Mouse (Mus musculus) cerebellum, adult 2 months (tissue): ENCODE measurements around the gene Tanc1. TPM values are rescaled to one million over a fixed set of nuclear protein-coding genes. Genes with fewer than 3 reads are reported as not detected.

Experiments
- DNase-seq, 2 experiments: peaks; one replicate each; pipeline ENCODE4 v3.0.0; 2021
- H3K27ac ChIP-seq: fragments of 200-500 bp; 2 replicates; pipeline ENCODE4 v1.5.1; 2012; ENCODE audit warnings: low read length, control low read depth, inconsistent platforms; ENCODE audit not compliant: insufficient read depth
- H3K27me3 ChIP-seq: fragments of 200-500 bp; 2 replicates; pipeline ENCODE4 v1.6.1; 2012; ENCODE audit warnings: inconsistent platforms, mild to moderate bottlenecking, low read length, moderate library complexity; ENCODE audit not compliant: control insufficient read depth, insufficient read depth
- H3K4me1 ChIP-seq: fragments of 200-500 bp; 2 replicates; pipeline ENCODE4 v1.6.1; 2011; ENCODE audit warnings: low read length; ENCODE audit not compliant: control insufficient read depth, insufficient read depth
- H3K4me3 ChIP-seq: fragments of 200-500 bp; replicated peaks from 2 replicates; pipeline ENCODE3; 2011; ENCODE audit warnings: mild to moderate bottlenecking, low read depth, low read length, control low read depth; ENCODE audit not compliant: insufficient read depth
- CTCF ChIP-seq: fragments of 200-500 bp; IDR thresholded peaks from 2 replicates; pipeline ENCODE4 v1.5.1; 2011; ENCODE audit warnings: low read depth, mild to moderate bottlenecking, control low read depth, low read length, moderate library complexity, borderline replicate concordance; ENCODE audit not compliant: insufficient read depth
- POLR2A ChIP-seq: fragments of 200-500 bp; IDR thresholded peaks from 2 replicates; pipeline ENCODE4 v1.6.1; 2011; ENCODE audit warnings: low read length, control low read depth, borderline replicate concordance; ENCODE audit not compliant: insufficient read depth
- WGBS: fragments of 180-500 bp; shearing (Covaris S2); methylation state at CpG from one replicate; pipeline ENCODE4 v1.1.7; 2018; 5-methylcytosine and 5-hydroxymethylcytosine counted together
- polyA plus RNA-seq: library from polyadenylated mRNA; depleted of rRNA; stranded (reverse); fragments of >200 nt; gene quantifications from 2 replicates; pipeline ENCODE4 v1.2.3, GENCODE M21; 2012

Tanc1 gene
- polyA plus RNA-seq, 1 experiment = 40.7 TPM

- H3K4me3 ChIP-seq = no peak overlapping the region
- 29% methylated on average over 17 of the region's 17 CpGs for WGBS
- DNase-seq = peak; percentile 61 to 78
Measured at GRCm38 (mm10) chr2:59628057-59628901, 16.4 kb downstream of the Tanc1 start.

DNA sequence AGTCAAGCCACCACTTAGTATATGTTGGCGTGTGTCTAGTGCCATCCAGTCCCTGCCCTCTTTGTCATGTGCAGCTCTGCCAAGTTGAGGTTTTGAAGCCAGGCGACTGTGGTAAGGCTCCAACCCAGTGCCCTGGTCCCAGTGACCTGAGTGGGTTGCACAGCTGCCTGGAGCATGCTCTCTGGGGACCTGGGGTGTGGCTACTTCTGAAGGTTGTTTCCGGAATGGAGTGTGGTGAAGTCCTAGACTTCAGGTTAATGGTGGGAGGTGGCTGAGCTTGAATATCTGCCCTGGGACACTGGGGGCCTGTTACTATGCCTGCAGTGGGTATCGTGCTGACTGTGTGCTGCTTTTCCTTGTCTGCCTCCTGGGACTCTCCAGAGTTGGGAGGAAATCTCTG lies 18.0 kb downstream of the Tanc1 start:
- DNase-seq = no peak
- TF ChIP-seq POLR2A = no peak
- TF ChIP-seq CTCF = no peak
- Histone ChIP-seq H3K27ac (no peak overlapping the region), H3K27me3 (no peaks in the 10 kb centered on the region), H3K4me3 (no peak overlapping the region), H3K4me1 (peaks cover 30% of the 10 kb centered on the region)
- 68% methylated on average over 4 of the region's 4 CpGs for WGBS

More at GRCm38 (mm10) chr2:59628057-59628901, 16.4 kb downstream of the Tanc1 start:
- TF ChIP-seq POLR2A = no peak
- TF ChIP-seq CTCF = no peak
- peaks cover 23% of the 10 kb centered on the region for H3K4me1 ChIP-seq
- no peaks in the 10 kb centered on the region for H3K27me3 ChIP-seq
- peak overlapping the region; percentile 75 for H3K27ac ChIP-seq

GRCm38 (mm10) chr2:59631406-59631805 lies 19.6 kb downstream of the Tanc1 start:
- no peak overlapping the region for H3K27ac ChIP-seq
- no peaks in the 10 kb centered on the region for H3K27me3 ChIP-seq
- WGBS = 73% methylated on average over 5 of the region's 5 CpGs
- DNase-seq = no peak
- TF ChIP-seq POLR2A (no peak), CTCF (no peak)
- H3K4me3 ChIP-seq = no peak overlapping the region
- H3K4me1 ChIP-seq = peaks cover 30% of the 10 kb centered on the region

DNA sequence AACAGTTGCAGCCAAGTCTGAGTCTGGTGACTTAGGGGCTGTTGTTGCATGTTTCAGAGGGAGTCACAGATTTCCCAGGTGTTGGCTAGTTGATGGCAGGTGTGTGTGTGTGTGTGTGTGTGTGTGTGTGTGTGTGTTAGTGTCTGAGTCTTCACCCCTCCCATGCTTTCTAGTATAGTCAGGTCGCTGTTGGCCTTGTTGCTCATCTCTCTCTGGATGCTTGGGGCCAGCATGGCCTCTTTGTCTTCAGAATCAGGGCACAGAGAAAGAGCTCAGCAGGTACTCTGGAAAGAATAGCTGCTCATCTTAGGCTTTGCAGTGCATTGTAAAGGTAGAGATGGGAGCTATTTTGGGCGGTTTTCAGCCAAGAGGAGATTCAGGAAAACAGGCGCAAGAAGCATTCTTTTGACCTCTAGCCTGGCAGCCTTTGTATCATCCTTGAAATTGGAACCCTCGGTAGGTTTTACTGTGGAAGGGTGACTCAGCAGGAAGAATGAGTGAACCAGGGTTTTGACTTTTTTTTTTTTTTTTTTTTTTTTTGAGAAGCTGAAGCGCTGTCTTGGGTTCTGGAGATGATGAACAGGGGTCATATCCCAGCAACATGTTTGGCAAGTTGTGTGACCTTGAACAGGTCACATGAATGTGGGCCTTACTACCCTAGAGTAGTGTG lies 22.1 kb downstream of the Tanc1 start:
- peak overlapping the region; percentile 84 for H3K27ac ChIP-seq
- peaks cover 10% of the 10 kb centered on the region for H3K4me1 ChIP-seq
- DNase-seq = peak in 1 of 2 experiments; percentile 45
- TF ChIP-seq POLR2A (no peak), CTCF (no peak)
- H3K27me3 ChIP-seq = no peaks in the 10 kb centered on the region
- no peak overlapping the region for H3K4me3 ChIP-seq
- 24% methylated on average over 5 of the region's 5 CpGs for WGBS

GRCm38 (mm10) chr2:59637040-59637785 lies 25.4 kb downstream of the Tanc1 start:
- WGBS = 93% methylated on average over 18 of the region's 18 CpGs
- TF ChIP-seq POLR2A = no peak
- no peak for TF ChIP-seq CTCF
- H3K4me1 ChIP-seq = peaks cover 7% of the 10 kb centered on the region; the same call in 1 of the 2 replicates
- H3K27ac ChIP-seq = no peak overlapping the region
- H3K27me3 ChIP-seq = no peaks in the 10 kb centered on the region
- DNase-seq = no peak
- no peak overlapping the region for H3K4me3 ChIP-seq

- TF ChIP-seq CTCF (no peak), POLR2A (no peak)
- Histone ChIP-seq H3K4me3 (no peak overlapping the region), H3K27ac (no peak overlapping the region), H3K27me3 (no peaks in the 10 kb centered on the region), H3K4me1 (peaks cover 33% of the 10 kb centered on the region)
- 66% methylated on average over 8 of the region's 8 CpGs for WGBS
- DNase-seq = no peak
Measured at GRCm38 (mm10) chr2:59642722-59643121, 30.9 kb downstream of the Tanc1 start.

GRCm38 (mm10) chr2:59644816-59645215 lies 33.0 kb downstream of the Tanc1 start:
- H3K27me3 ChIP-seq = no peaks in the 10 kb centered on the region
- peak; percentile 62 to 73 for DNase-seq
- peaks cover 35% of the 10 kb centered on the region for H3K4me1 ChIP-seq
- peak overlapping the region; percentile 95 for H3K27ac ChIP-seq
- TF ChIP-seq POLR2A = no peak
- TF ChIP-seq CTCF = no peak
- H3K4me3 ChIP-seq = no peak overlapping the region
- WGBS = 6% methylated on average over 5 of the region's 5 CpGs

DNA sequence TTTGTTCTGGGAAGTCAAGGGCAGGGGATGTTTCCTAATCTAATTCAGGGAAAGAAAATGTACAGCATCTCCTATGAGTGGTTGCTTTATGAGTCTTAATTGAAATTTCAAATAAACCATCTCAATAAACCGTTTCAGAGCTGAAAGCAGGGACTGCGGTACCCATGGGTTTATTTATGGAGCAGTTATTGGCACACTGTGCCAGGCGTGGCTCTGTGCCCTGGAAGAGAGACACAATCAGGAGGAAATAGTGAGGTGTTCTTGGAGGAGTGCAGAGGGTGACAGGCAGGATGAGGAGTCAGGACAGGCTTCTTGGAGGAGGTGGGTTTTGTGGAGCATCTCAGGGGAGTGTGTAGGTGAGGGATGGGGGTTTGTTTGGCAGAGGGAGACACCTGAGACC lies 33.7 kb downstream of the Tanc1 start:
- Histone ChIP-seq H3K4me3 (no peak overlapping the region), H3K4me1 (peaks cover 35% of the 10 kb centered on the region), H3K27me3 (no peaks in the 10 kb centered on the region), H3K27ac (peak overlapping the region; percentile 69)
- TF ChIP-seq POLR2A (no peak), CTCF (no peak)
- WGBS = 3% methylated on average over 3 of the region's 3 CpGs
- DNase-seq = peak; percentile 90 to 93
